Mouse (Mus musculus): ENCODE data around the gene Chl1.

Chl1 gene

DNA sequence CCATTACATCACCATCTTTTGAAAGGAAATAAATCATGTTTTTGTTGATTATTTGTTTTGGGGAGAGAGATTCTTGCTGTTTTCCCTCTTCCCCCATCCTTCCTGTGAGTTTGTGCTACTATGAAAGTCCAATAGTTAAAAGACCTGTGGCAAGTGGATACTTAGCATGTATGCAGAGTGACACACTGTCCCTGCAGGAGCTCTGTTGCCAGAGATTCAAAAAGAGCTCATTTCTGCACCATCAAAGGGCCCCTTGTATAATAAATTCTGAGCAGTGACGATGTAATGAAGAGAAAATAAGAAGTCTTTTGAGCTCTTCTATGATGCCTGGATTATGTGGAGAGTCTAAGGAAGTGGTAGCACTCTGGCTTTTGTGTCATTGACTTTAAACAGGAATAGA is 33.4 kb downstream of the Chl1 start:
- no peak for DNase-seq (ENCODE audit: low spot score in 2 of 2)

DNA sequence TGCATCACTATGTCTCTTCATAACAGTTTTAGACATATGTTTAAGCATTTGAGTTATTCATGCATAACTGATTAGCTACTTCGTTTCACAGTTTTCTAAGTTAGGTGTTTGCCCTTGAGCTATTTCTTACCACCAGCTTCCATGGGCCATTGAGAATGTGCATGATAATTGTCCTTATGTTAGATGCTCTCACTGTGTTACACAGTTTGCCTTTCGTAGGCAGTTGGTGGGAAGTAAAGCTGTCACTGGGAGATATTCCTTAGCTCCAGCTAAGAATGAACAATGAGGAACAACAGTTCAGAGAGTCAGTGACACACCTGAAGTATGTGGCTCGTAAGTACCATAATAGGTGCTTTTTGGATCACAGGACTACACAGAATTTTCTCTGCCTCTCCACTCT is 35.9 kb downstream of the Chl1 start:
- DNase-seq (ENCODE audit: low spot score in 2 of 2): no peak

GRCm38 (mm10) chr6:103549929-103550328 is 39.5 kb downstream of the Chl1 start:
- no peak for DNase-seq (ENCODE audit: low spot score in 2 of 2)

DNA sequence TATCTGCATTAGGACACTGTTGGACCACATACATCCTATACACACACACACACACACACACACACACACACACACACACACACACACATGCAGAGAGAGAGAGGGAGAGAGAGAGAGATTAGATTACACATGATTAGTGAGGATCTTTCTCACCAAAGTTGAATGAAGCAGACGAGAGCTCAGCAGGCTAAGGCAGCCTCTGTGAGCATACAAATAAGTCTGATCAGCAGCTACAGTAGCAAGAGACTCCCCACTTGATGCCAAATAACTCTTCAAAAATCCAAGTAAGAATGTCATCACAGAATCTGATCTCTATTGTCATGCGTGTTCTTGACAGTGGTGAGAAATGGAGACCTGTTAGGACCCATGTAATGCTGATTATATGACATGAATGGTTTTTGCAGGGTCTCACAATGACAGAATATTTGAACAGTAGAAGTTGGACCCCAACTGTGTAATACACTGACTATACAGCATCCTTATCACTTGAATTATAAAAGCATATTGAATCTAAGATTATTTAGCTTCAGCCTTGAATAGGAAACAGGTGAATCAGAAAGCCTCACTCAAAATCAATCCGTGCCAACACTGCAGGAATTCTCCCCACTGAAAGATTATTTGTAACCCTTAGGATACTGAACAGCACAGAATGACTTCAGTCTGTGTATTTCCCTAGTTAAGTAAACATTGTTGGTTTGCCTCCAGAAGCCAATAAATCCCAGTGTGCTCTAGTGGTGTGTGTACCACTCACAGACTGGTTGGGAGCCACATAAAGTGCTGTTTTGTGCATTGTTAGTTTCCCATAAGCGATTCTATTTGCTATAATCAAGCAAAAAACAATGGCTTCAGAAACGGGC is 47.9 kb downstream of the Chl1 start:
- no peak for DNase-seq (ENCODE audit: low spot score in 2 of 2)

DNA sequence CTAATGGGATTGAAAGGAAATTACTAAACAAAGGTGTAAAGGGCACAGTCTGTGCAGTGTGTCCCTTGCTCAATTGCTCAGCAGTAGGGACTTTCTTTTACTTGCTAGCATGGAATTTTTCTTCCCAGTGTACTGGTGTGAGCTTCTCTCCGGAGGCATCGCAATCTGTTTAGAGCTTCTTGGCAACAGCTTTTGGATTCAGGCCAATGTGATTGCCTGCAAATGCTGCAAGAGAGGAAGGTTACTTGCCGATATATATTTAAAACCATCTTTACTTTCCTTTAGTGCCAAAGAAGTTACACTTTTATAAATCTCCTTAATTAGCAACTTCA is 48.5 kb downstream of the Chl1 start:
- peak; percentile 37 to 47 for DNase-seq (ENCODE audit: low spot score in 2 of 2)

DNA sequence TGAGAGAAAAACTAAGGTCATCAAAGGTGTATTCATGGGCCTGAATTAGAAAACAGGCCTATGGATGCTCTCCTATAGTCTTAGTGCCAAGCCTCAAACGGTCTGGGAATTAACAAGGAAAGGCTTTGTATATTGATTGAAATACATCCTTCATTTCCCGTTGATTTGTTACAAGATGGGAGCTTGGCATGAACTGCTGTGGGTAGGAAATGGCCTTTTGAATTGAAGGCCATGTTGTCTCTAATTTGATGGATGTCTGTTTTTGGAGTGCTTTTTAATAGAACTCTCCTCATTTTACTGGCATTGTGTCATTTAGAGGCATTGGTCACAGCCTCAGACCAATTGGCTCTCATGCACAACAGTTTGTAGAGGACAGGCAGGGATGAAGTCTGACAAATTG is 49.0 kb downstream of the Chl1 start:
- no peak for DNase-seq (ENCODE audit: low spot score in 2 of 2)

DNA sequence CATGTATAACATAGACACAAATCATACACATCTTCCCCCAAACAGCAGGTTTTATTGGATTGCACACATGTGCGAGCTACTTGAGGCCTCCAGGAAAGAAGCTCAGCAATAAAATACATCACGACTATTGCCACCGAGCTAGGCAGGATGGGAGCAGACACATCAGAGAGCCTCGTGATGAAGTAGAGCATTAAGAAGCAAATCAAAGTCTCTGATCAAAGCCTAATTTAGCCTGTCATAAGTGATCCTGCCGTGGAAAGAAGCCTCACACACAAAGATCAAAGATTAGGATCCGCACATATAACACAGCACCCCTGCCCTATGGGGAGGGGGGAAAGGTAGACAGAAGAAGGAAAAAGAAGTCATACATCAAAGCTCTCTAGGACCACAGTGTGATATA is 54.4 kb downstream of the Chl1 start:
- no peak for DNase-seq (ENCODE audit: low spot score in 2 of 2)

DNA sequence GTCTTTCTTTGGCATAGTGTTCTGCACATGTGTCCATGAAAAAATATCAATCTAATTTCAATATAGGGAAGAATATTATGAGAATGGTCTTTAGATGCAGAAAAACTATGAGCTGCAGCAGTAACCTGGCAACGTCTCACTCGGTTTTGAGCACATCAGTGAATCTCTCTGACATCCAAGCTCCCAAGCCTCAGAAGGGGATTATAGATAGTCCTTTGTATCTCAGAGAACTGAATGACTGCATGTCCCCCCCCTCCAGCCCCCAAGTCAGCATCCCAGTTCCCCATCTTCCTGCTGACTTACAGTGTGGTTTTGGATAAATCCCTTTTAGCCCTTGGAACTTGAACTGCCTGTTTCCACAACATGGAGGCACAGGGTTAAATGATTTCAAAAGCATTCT is 56.9 kb downstream of the Chl1 start:
- DNase-seq (ENCODE audit: low spot score in 2 of 2): no peak

GRCm38 (mm10) chr6:103572659-103573058 is 62.3 kb downstream of the Chl1 start:
- DNase-seq (ENCODE audit: low spot score in 2 of 2): no peak

GRCm38 (mm10) chr6:103584224-103584623 is 73.8 kb downstream of the Chl1 start:
- no peak for DNase-seq (ENCODE audit: low spot score in 2 of 2)

DNA sequence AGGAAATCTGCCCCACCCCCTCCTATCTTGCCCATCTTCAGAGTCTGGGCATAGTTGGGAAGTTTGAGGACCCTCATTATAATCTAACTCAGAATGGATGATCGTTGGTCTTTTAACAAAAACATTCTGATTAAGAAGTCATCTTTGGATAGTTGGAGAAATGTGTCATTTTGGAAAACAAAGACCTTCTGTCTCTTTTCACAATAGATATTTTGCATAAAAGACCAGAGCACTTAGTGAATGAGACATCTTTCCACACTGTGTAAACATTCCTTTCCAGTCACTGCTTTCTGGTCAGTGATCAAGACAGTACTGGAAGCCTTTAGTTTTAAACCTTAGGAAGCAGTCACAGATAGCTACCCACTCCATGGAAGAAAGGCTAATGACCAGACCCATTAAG is 75.3 kb downstream of the Chl1 start:
- no peak for DNase-seq (ENCODE audit: low spot score in 2 of 2)

- no peak for DNase-seq (ENCODE audit: low spot score in 2 of 2)
Observed at GRCm38 (mm10) chr6:103586081-103586480, 75.7 kb downstream of the Chl1 start.

DNA sequence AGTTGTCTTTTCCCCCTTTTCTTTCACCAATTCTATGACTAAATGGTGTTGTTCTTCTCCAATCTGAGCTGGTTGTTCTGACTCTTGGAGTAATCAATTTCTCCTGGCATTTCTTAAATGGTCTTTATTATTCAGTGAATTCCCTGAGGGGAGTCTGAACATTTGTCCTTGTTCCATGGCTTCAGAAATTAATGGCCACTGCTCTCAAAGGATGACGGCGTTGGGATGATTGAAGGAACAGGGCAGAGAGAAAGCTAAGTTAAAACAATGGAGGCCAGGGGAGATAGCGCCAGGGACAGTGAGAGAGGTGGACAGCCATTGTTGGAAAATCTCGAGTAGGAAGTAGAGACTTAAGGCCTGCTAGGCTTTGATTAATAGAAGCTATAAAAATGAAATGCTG is 91.7 kb downstream of the Chl1 start:
- DNase-seq (ENCODE audit: low spot score in 2 of 2): no peak

- DNase-seq (ENCODE audit: low spot score in 2 of 2): no peak
Observed at GRCm38 (mm10) chr6:103610656-103611055, 100.3 kb downstream of the Chl1 start.

DNA sequence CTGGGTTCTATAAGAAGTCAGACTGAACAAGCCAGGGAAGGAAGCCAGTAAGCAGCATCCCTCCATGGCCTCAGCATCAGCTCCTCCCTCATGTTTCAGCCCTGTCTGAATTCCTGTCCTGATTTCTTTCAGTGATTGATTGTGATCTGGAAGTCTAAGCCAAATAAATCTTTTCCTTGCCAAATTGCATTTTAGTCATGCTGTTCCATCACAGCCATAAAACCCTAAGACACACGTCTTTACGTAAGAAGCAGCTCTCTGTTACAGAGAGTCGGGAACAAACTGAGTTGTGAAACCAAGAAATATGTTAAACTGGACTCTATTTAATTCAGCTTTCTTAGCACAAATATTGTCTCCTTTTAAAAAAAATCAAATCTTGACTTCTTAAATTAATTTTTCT is 102.2 kb downstream of the Chl1 start:
- DNase-seq (ENCODE audit: low spot score in 2 of 2): no peak

DNA sequence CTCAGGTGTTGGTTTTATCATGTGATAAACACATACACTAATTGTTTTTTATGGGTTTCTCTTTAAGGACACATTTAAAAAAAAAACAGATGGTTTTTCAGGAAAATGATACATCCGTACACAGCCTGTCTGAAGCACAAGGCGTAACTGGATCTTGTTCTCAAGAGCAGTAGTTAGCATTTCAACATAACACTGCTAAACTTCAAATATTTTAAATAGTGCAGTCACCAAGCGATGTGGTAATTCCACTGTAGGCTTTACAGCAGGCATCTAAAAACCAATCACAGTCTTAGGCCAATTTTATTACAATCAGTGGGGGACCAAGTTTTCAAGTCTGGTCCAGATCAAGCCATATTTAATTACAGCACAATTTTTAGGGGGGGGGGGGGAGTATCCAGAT is 103.3 kb downstream of the Chl1 start:
- DNase-seq (ENCODE audit: low spot score in 2 of 2): no peak

DNA sequence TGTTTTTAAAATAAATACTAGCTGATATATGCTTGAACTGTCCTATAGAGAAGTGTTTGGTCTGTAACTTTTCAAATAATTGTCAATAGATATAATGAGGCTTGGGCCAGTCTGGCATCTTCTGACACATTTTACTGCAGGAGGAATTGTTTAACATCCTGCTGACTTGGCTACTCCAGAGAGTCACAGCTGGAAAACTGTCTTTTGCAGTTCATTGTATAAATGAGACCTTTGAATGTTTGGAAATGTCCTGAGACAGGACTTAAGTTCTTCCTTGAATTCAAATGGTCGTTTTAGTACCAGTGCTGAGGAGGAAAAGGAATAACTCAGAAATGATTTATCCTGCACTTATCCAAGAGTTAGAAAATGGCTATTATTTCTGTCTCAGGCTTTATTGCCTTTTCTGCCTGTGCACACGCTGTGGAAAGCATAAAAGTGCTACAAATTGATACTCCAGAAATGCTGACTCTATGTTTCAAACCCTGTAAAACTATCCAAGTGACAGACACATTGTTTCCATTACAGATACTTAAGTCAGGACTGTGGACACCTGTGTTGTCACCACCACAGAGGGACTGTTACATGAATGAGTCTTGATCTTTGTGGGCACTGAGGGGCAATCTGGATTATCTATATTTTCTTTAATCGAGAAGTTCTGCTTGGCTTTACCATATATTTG is 105.7 kb downstream of the Chl1 start:
- no peak for DNase-seq (ENCODE audit: low spot score in 2 of 2)

DNA sequence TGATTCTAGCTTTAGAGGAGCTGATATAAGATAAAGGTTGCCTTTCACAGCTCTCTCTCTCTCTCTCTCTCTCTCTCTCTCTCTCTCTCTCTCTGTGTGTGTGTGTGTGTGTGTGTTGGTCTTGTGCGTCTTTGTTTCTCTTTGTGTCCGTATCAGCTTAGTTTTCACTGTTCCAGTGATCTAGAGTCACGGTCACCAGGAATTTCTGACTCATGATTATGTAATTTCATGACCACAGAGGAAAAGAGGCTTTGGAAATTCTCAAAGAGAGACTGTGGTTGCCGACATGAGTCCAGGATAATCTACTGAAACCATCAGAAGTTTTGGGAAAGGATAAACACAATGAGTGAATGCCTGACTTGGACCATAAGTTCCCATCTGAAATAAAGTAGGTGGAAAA is 110.5 kb downstream of the Chl1 start:
- no peak for DNase-seq (ENCODE audit: low spot score in 2 of 2)

DNA sequence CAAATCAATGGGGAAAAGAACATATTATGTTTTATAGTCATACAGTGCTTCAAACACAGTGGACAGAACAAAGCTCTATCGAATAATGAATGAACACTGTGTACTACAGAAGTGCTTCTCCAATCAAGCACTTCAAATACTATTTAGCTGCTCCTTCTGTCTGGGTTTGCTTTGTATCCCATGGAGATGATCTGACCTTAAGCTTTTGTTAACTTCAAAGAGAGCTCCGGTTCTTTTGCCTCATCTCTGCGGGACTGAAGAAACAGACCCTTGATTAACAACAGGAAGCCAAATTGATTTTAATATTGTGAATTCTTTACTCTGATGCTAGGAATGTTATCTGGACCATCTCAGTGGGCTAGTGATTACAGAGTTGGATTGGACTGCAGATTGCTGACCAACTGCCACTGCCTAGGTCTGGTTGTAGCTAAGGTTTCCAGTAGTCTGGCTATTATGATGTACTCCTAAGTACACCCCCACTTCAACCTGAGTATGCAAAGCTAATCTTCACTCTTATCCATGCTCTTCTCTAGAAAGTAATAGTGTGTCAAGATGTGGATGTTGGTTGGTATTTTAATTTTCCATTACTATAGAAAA is 111.8 kb downstream of the Chl1 start:
- DNase-seq (ENCODE audit: low spot score in 2 of 2): no peak

DNA sequence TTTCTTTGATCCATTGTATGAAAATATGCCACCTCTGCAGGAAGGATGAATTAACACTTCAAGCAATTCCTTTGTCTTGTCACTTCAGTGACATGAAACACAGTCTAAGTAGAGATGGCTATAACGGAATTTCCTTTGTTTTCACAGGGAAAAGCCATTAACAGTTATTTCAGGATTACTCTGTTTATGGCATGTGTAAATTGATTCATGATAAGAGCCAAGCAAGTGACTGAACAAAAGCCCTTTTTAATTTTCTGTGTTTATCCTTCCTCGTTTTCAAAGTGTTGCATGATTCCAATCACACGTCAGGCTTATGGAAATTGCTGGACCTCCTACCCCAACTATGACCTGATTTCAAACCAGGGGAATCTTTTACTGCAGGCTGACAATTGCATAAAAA is 122.5 kb downstream of the Chl1 start:
- DNase-seq (ENCODE audit: low spot score in 2 of 2): no peak

DNA sequence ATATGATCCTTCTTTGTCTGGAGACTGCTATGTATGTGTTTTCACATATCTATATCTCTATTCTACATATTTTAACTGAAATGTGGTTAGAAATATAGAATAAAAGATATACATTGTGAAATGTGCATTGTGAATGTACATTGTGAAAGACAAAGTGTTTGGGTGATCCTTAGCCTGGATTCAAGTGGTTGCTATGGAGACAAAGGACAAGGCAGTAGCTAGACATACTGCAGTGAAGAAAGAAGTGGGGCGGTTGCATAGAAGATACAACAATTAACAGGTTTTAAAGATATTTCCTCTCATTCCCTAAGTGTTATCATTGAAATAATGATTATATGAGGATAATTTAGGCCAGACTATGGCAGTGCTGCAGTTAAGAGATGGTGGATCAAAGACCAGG is 146.4 kb downstream of the Chl1 start:
- no peak for DNase-seq (ENCODE audit: low spot score in 2 of 2)

GRCm38 (mm10) chr6:103659173-103659572 is 148.8 kb downstream of the Chl1 start:
- no peak for DNase-seq (ENCODE audit: low spot score in 2 of 2)

GRCm38 (mm10) chr6:103665206-103665605 is 154.8 kb downstream of the Chl1 start:
- no peak for DNase-seq (ENCODE audit: low spot score in 2 of 2)

Measured in right cerebral cortex, postnatal 36 days (tissue).